Mouse (Mus musculus) heart, adult 11 months (tissue): Measurements from ENCODE around the gene Mrpl33.
A peak's percentile ranks its signal among the peaks of the same experiment; 100 is the strongest.
"Not testable (repeated sequence)": the region's sequence is repeated elsewhere in the genome, so short reads cannot be mapped to it uniquely, and the experiment has no call there.

Experiments used
- DNase-seq: peaks from one replicate; pipeline ENCODE4 v3.0.0; 2022

Mrpl33 gene

DNA sequence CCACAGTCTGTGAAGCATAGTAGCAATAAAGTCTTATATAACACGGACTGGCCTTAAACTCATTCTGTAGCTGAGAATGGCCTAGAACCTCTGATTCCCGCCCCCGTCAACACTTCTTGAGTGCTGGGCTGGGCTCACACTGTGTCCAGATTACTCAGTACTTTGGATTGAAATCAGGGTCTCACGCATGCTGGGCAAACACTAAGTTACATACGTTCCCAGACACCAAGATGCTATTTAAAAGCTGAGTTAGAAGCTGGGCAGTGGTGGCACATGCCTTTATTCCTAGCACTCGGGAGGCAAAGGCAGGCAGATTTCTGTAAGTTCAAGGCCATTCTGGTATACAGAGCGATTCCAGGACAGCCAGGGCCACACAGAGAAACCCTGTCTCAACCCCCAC lies 1.4 kb downstream of the Mrpl33 start:
- DNase-seq: no peak

DNA sequence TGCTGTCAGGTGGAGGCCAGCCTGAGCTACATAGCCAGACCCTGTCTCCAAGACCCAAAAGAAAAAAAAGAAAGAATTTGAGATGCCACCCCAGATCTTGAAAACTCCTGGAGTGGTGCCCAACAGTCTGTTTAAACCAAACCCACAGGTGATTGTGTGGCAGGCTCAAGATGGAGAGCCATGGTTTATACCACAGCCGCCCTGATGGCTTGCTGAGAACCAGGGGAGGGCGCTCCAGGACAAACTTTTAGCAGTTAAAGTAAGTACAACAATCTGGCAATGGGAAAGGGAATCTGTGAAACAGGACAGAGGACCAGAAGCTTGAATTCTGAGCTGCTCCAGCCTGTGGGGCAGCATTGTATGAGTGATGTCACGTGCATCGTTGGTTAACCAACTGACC lies 1.8 kb downstream of the Mrpl33 start:
- DNase-seq: peak; percentile 91

DNA sequence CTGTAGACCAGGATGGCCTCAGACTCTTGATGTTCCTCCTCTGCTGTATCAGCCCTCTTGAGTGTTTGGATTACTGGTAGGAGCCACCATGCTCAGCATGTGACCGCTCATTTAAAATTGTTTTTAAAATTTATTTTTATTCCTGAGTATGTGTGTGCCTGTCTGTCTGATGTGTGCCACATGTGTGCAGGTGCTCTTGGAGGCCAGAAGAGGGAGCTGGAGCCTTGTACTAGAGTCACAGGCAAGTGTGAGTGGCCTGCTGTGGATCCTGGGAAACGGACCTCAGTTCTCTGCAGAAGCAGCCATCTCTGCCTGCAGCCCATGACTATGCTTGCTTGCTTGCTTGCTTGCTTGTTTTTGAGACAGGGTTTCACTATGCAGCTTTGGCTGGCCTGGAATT lies 2.4 kb downstream of the Mrpl33 start:
- DNase-seq: peak; percentile 77

- peak; percentile 74 for DNase-seq
These were observed 4.5 kb downstream of the Mrpl33 start for GRCm38 (mm10) chr5:31601162-31601722.

- peak; percentile 99 for DNase-seq
These were observed 5.6 kb downstream of the Mrpl33 start for GRCm38 (mm10) chr5:31602377-31602776.

DNA sequence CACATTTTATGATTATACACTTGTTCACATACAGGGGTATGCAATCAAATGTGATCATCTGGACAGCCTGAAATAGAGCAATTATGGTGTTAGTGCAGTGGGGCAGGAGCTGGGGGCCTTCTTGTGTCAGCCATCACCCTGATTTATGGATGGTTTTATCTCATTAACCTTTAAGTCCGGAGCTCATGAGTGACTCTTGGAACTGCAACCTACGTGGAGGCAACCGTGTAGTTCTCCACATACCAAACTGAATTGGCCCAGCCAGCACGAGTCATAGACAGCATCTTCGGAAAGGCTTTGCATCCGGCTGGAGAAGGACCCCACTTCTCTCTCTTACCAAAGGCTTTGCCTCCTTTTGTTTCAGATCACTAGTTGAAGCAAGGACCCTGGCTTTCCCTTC lies 7.0 kb downstream of the Mrpl33 start:
- no peak for DNase-seq

- peak; percentile 97 for DNase-seq
These were observed 9.4 kb downstream of the Mrpl33 start for GRCm38 (mm10) chr5:31606151-31606550.

- DNase-seq: peak; percentile 89
These were observed 13.8 kb downstream of the Mrpl33 start for GRCm38 (mm10) chr5:31610376-31611086.

DNA sequence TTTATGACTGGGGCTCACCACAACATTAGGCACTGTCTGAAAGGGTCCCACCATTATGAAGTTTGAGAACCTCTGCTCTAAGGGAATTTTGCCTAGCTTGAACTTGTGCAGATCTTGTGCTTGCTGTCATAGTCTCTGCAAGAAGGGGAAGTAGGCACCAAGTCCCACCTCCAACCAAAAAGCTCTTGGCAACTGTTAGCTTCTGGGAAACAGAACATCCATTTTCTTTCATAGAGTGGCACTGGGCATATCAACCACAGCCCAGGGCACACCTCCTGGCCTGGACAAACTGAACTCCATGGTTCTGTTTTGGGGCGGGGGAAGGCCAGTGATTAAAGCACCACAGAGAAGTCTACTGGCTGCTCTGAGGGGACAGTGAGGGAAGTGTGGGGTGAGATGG lies 14.5 kb downstream of the Mrpl33 start:
- DNase-seq: no peak

GRCm38 (mm10) chr5:31613852-31614286 lies 17.1 kb downstream of the Mrpl33 start:
- DNase-seq: peak; percentile 99

DNA sequence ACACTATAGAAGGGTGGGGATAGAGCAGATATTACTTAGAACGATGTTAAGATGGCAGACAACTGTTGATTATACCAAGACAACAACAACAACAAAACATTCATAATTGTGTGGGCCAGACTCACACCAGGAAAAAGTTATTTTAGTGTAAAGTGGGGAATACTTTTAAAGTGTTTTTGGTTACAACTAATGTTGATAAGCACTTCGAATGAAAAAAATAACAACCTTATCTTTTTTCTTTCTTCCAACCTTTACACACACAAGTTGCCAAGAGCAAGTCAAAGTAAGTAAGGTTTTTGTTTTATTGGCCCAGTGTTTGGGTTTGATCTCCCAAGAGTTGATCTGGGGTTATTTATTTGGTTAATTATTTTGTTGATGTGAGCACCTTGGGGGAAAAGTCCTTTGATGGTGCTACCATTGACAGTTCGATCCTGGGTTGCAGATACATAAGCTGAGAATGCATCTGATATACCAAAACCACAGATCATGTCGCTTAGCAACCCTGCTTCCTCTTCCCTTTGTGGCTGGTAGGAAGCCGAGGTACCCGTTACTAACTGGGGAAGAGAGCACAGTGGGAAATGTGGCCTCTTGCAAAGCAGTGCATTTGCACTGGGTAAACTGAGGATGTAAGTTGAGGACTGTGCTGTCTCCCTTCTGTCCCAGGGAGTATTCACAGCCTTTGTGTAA lies 17.7 kb downstream of the Mrpl33 start:
- DNase-seq: no peak

DNA sequence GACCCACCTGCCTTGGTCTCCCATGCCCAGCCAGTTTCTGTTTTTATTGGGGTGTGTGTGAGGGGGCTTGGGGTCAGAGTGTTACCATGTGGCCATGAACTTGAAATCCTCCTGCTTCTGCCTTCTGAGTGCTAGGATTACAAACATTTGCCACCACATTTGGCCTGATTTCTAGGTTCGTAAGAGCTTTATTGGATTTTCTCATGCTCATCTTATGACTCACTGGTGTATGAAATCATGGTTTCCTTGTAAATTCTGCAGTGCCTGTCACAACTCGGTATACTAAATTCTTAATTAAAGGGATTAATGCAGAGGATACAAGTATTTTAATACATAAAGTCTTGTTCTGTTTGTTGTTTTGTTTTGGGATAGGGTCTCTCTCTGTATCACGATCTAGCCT lies 23.6 kb downstream of the Mrpl33 start:
- no peak for DNase-seq

- DNase-seq: peak; percentile 94
These were observed 30.4 kb downstream of the Mrpl33 start for GRCm38 (mm10) chr5:31627117-31627516.

GRCm38 (mm10) chr5:31627562-31628526 lies 31.1 kb downstream of the Mrpl33 start:
- DNase-seq: no peak

DNA sequence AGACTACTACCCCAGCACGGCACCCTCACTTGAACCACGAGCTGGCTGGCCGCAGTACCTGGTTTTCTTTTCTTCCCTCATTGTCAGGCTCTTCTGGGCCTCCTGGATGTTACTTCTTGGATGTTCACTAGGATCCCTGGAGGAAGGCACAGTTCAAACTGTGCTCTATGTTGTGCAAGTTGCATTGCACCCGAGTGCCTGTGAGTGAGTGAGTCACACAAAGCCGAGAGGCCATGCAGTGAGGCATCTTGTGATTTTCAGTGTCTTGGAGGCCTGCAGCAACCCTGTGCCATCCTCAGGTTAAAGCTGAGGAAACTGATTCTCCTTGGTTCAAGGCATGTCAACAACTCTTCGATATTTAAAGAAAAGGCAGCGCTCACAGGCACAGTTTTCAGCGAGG lies 31.8 kb downstream of the Mrpl33 start:
- no peak for DNase-seq

GRCm38 (mm10) chr5:31630064-31630463 lies 33.3 kb downstream of the Mrpl33 start:
- DNase-seq: peak; percentile 96

DNA sequence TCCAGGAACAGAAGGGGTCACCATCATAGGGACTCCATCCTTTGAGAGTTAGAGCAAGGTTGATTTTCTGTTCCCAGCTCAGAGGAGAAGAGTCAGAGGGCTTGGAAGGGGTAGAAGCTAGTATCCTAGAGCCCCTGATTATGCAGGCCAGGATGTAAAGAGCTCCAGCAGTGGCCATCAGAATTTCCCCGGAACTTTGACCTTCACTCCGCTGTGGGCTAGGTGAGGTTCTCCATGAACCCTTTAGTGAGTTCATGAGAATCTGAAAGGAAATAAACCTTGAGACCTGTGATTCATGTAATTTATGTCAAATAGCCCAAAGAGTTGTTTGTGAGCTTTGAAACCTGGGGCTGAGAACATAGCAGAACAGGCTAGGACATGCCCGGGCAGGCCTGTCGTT lies 34.4 kb downstream of the Mrpl33 start:
- DNase-seq: not testable (repeated sequence)

- no peak for DNase-seq
These were observed 37.4 kb downstream of the Mrpl33 start for GRCm38 (mm10) chr5:31634161-31634560.

- DNase-seq: no peak
These were observed 37.9 kb downstream of the Mrpl33 start for GRCm38 (mm10) chr5:31634679-31635078.

- DNase-seq: no peak
These were observed 40.0 kb downstream of the Mrpl33 start for GRCm38 (mm10) chr5:31636636-31637253.

DNA sequence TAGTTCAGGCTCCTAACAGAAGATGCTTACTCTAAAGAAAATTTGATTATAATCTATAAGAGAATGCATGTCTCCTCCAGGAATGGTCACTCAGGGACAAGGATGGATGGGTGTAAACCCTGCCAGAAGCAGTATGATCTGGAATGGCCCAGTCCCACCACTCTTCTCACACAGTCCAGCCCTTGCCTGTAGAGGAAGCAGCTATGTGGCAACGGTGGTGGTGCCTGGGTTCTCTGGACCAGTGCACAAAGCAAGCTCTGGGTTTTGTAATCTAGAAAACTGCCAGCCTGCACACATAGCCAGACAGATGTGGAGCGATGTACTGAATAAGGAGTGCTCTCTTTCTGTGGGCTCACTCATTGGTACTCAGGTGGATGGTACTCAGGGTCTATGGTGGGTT lies 43.8 kb downstream of the Mrpl33 start:
- peak; percentile 85 for DNase-seq

GRCm38 (mm10) chr5:31642300-31642699 lies 45.6 kb downstream of the Mrpl33 start:
- DNase-seq: peak; percentile 65

DNA sequence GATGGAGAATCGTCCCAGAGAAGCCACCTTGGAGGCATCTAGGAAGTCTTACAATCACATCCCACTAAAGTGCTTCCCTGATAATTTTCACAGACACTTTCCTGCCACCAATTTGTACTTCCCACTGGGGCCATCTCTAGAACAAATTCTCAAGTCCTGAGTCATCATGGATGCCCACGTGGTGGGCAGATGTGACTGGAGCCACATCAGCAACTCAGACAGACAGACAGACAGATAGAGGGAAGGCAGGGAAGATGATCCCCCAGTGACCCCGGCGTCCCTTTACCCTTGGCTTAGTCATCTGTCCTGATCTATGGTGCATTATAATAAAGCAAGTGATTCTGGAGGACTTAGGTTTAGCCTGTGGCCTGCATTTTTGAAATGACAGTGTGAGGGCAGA lies 47.5 kb downstream of the Mrpl33 start:
- peak; percentile 67 for DNase-seq
